Mouse (Mus musculus): ENCODE measurements around the gene Cryba2. TPM values are rescaled to one million over a fixed set of nuclear protein-coding genes. Genes with fewer than 3 reads are reported as not detected.

Cryba2 gene
- polyA plus RNA-seq, 2 experiments, result not detected

DNA sequence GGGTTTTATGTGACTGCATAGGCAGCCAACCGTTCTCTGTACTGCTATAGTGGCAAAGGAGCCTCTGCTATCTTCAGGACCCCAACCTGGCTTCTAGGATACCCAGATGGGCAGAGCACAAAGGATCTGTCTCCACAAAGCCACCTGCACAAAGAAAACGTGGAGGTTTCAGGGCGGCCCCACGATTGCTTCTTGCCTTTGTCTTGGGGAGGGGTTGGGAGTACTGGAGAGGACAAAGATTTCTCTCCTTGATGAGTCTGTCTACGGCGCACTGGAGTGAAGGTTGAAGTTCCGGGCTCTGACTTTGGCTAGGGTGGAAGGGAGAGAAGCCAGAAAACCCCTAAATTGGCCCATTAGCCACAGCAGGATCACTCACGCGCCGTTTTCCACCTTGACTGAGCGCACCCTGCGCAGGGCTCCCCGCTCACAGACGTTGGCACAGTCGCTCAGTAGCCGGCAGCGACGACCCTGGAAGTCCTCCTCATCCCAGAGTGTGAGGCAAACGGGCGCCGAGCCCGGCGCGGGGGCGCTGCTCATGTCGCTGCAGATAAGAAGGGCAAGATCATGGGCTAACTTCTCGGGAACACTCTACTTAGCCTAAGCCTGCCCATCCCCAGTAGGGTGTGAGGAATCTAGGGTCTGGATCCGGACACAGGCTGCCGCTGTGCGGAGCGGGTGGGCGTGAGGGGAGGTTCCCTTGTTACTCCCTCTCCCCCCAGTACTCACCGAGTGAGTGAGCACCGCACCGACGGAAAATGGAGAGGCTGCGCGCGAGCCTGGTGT, 401 bp downstream of the Cryba2 start:
- Histone ChIP-seq H3K9ac (replicated peaks) (no peak overlapping the region), H3K27ac (no peak overlapping the region), H3K27me3 (ENCODE audit: control insufficient read depth, insufficient read depth, low read length) (peaks cover 29% of the 10 kb centered on the region), H3K4me2 (ENCODE audit: low read depth) (no peak overlapping the region), H3K36me3 (replicated peaks; ENCODE audit: control insufficient read depth, insufficient read depth, low read depth) (no peaks in the 10 kb centered on the region), H3K4me1 (replicated peaks; ENCODE audit: control insufficient read depth in 2 of 2, insufficient read depth in 2 of 2, low read length in 1 of 2) (no peaks in the 10 kb centered on the region), H3K4me3 (ENCODE audit: insufficient read depth in 1 of 2, low read depth in 2 of 2, low read length in 2 of 2) (no peak overlapping the region), H3K9me3 (ENCODE audit: control insufficient read depth, low read length) (no peaks in the 10 kb centered on the region)
- ATAC-seq (ENCODE audit: insufficient read depth) (no peak), DNase-seq (ENCODE audit: low read depth in 3 of 3, low spot score in 3 of 3) (no peak)
- 3% methylated on average over 39 of the region's 39 CpGs for WGBS (ENCODE audit: insufficient replicate concordance)
- TF ChIP-seq CTCF (IDR thresholded peaks at IDR 0.05; ENCODE audit: low read depth), result no peak
- TF ChIP-seq EP300 (IDR thresholded peaks at IDR 0.05; ENCODE audit: low read depth), result no peak

DNA sequence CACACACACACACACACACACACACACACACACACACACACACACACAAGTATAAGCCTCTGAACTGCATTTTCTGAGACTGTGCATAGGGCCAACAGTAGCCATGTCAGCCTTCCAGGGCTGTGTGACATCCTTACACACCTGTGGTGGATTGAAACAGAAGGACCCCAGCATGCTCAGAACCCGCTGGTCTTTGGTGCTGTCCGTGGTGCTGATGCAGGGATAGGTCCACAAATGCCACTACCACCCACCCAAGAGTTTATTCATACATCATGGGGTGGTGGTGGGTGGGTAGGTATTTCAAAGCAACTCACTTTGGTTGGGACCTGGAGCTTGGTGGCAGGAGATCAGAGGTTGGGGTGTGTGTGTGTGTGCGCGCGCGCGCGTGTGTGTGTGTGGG, 1.4 kb downstream of the Cryba2 start:
- WGBS (ENCODE audit: insufficient replicate concordance), result 3% methylated on average over 8 of the region's 8 CpGs
- H3K4me1 ChIP-seq (replicated peaks; ENCODE audit: control insufficient read depth in 2 of 2, insufficient read depth in 2 of 2, low read length in 1 of 2), result no peaks in the 10 kb centered on the region
- no peak overlapping the region for H3K4me2 ChIP-seq (ENCODE audit: low read depth)
- TF ChIP-seq CTCF (IDR thresholded peaks at IDR 0.05; ENCODE audit: low read depth) (no peak), EP300 (IDR thresholded peaks at IDR 0.05; ENCODE audit: low read depth) (no peak)
- peak in 1 of 3 experiments; percentile 9 for DNase-seq (ENCODE audit: low read depth in 3 of 3, low spot score in 3 of 3)
- H3K27me3 ChIP-seq (ENCODE audit: control insufficient read depth, insufficient read depth, low read length), result peaks cover 34% of the 10 kb centered on the region
- H3K9me3 ChIP-seq (ENCODE audit: control insufficient read depth, low read length), result no peaks in the 10 kb centered on the region
- no peak overlapping the region for H3K4me3 ChIP-seq (ENCODE audit: insufficient read depth in 1 of 2, low read depth in 2 of 2, low read length in 2 of 2)
- H3K36me3 ChIP-seq (replicated peaks; ENCODE audit: control insufficient read depth, insufficient read depth, low read depth), result no peaks in the 10 kb centered on the region
- H3K27ac ChIP-seq, result no peak overlapping the region
- ATAC-seq (ENCODE audit: insufficient read depth), result no peak
- no peak overlapping the region for H3K9ac ChIP-seq (replicated peaks)

DNA sequence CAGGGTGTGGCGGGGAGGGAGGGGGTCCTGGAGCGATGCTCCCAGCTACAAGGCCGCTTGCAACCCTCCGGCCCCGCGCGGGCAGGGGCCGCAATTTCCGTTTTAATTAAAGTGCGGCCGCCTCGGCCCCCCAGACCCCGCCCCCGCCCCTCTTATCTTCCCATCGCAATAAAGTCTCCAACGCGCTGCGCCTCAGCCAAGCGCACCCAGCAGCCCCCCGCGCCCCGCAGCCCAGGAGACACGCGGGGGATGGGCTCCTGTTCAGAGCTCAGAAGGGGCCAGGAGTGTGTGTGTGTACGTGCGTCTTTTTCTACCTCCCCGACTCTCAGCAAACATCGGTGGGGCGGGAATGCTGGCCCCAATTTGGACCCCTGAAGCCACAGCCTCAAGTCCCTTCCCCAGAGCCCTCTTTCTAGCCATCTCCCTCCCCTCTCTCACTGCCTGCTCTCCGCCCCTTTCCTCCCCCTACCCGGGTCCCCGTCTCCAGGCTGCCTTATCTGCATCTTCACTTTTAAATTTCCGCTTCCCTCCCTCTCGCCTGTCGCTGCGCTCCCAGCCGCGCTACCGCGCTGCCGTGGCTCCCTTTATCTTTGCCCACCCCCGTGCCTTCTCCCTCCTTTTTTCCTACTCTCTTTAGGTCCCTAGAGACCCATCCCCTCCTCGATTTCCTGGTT, 7.4 kb downstream of the Cryba2 start, which contains the start of gene Fev:
Gene Fev, minus strand, starts transcription at position 51 of the 674 bp plus-strand sequence.
- TF ChIP-seq EP300 (IDR thresholded peaks at IDR 0.05; ENCODE audit: low read depth), result no peak
- TF ChIP-seq CTCF (IDR thresholded peaks at IDR 0.05; ENCODE audit: low read depth), result no peak
- ATAC-seq (ENCODE audit: insufficient read depth) (no peak), DNase-seq (ENCODE audit: low read depth in 3 of 3, low spot score in 3 of 3) (no peak)
- H3K4me2 ChIP-seq (ENCODE audit: low read depth), result no peak within 1 kb of the TSS
- no peaks in the 10 kb centered on the region for H3K9me3 ChIP-seq (ENCODE audit: control insufficient read depth, low read length)
- 1% methylated on average over 41 of the region's 43 CpGs for WGBS (ENCODE audit: insufficient replicate concordance)
- H3K4me3 ChIP-seq (ENCODE audit: insufficient read depth in 1 of 2, low read depth in 2 of 2, low read length in 2 of 2), result no peak within 1 kb of the TSS; a peak in 1 of 4 replicates
- no peaks in the 10 kb centered on the region for H3K36me3 ChIP-seq (replicated peaks; ENCODE audit: control insufficient read depth, insufficient read depth, low read depth)
- peaks cover 63% of the 10 kb centered on the region for H3K27me3 ChIP-seq (ENCODE audit: control insufficient read depth, insufficient read depth, low read length)
- no peak within 1 kb of the TSS for H3K27ac ChIP-seq
- H3K4me1 ChIP-seq (replicated peaks; ENCODE audit: control insufficient read depth in 2 of 2, insufficient read depth in 2 of 2, low read length in 1 of 2), result no peaks in the 10 kb centered on the region
- H3K9ac ChIP-seq (replicated peaks), result no peak within 1 kb of the TSS

DNA sequence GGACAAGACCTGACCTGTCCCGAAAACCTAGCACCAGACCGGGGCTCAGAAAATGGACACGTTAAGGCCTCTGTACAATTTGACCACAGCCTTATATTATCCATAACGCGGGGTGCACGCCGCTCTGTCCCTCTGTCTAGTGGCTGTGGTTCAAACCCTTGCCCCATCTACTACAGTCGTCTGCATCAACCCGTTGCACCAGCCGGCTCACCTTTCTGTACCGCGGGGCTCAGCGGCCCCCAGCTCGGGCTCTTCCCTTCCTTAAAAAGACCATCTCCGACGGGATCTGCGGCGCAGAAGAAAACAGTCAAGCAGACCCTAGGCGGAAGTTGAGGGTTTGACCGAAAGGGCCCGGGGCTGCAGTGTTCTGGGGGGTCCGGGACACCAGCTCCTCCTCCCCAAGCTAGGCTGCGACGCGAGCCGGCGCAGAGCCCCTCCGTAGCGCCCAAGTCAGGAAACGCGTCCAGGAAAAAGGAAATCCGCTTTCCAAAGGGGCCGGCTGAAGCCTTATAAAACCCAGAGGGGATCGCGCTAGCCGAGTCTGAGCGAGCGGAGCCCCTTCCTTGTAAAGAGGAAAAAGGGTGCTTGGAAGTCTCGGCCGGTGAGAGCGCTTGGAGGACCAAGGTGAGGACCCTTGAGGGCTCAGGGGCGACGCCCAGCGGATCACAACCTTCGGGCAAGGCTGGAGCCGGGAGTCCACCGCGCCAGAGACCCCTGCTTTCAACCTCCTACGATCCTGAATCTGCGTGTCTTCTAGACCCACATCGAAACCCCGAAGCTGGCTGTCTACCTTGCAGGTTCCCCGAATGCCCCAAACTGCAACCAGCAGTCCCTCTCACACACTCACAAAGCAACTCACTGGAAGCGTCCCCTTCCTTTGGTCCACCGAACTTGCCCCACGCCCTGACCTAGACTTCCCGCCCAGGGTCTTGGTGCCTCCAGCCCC, 8.5 kb downstream of the Cryba2 start:
- no peaks in the 10 kb centered on the region for H3K36me3 ChIP-seq (replicated peaks; ENCODE audit: control insufficient read depth, insufficient read depth, low read depth)
- H3K27me3 ChIP-seq (ENCODE audit: control insufficient read depth, insufficient read depth, low read length), result peaks cover 63% of the 10 kb centered on the region
- H3K27ac ChIP-seq, result no peak overlapping the region
- H3K4me1 ChIP-seq (replicated peaks; ENCODE audit: control insufficient read depth in 2 of 2, insufficient read depth in 2 of 2, low read length in 1 of 2), result no peaks in the 10 kb centered on the region
- H3K9me3 ChIP-seq (ENCODE audit: control insufficient read depth, low read length), result no peaks in the 10 kb centered on the region
- no peak overlapping the region; a peak in 1 of 4 replicates for H3K4me3 ChIP-seq (ENCODE audit: insufficient read depth in 1 of 2, low read depth in 2 of 2, low read length in 2 of 2)
- H3K9ac ChIP-seq (replicated peaks), result no peak overlapping the region
- no peak for DNase-seq (ENCODE audit: low read depth in 3 of 3, low spot score in 3 of 3)
- WGBS (ENCODE audit: insufficient replicate concordance), result under 1% methylated on average over 57 of the region's 57 CpGs
- no peak overlapping the region for H3K4me2 ChIP-seq (ENCODE audit: low read depth)
- TF ChIP-seq EP300 (IDR thresholded peaks at IDR 0.05; ENCODE audit: low read depth), result no peak
- no peak for TF ChIP-seq CTCF (IDR thresholded peaks at IDR 0.05; ENCODE audit: low read depth)
- no peak for ATAC-seq (ENCODE audit: insufficient read depth)
